Mouse (Mus musculus): ENCODE measurements around the gene Ubap2l.

GRCm38 (mm10) chr3:89987211-89987610 is 65.2 kb downstream of the Ubap2l start:
- TF ChIP-seq GATA1 (IDR thresholded peaks at IDR 0.05; ENCODE audit: borderline replicate concordance, low read length), result no peak
- TF ChIP-seq FLI1 (IDR thresholded peaks at IDR 0.05; ENCODE audit: low read length), result no peak
